Mouse (Mus musculus) ES-E14 (cell line): ENCODE measurements around the gene Mcl1.

Experiments used
- MAFK ChIP-seq: IDR thresholded peaks from 2 replicates; pipeline ENCODE4 v1.6.1; 2014; ENCODE audit warnings: mild to moderate bottlenecking, low read depth, low read length, inconsistent platforms; ENCODE audit not compliant: insufficient read depth
- ZNF384 ChIP-seq: IDR thresholded peaks from 2 replicates; pipeline ENCODE4 v1.6.1; 2012; ENCODE audit warnings: low read depth, low read length, inconsistent platforms

DNA sequence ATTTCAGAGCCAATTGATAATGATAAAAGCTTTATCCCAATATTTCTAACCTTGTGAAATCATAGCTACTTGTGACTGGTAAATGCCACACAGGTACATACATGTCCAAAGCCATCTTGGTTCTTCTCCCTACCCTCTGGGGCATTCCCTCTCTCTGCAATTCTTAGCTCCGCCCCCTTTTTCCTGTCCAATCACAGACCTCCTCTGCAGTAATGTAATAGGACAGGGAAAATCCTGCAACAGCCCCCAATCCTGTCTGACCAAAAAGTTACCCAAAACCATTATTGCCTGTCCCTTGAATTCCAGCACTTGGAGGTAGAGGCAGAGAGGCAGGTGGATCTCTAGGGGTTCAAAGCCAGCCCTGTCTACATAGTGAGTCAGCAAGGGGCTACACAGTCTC is 37.3 kb upstream of the Mcl1 start:
- TF ChIP-seq ZNF384: no peak
- no peak for TF ChIP-seq MAFK
